Mouse (Mus musculus) bone marrow, adult 2 months (tissue): ENCODE measurements around the gene Zdhhc7.

ENCODE experiments used
- CTCF ChIP-seq: fragments of 200-500 bp; IDR thresholded peaks from 2 replicates; pipeline ENCODE4 v1.5.1; 2011; ENCODE audit warnings: low read length, control low read depth; ENCODE audit not compliant: control insufficient read depth, insufficient read depth
- POLR2A ChIP-seq: fragments of 200-500 bp; IDR thresholded peaks from 2 replicates; pipeline ENCODE4 v1.6.1; 2011; ENCODE audit warnings: low read depth, mild to moderate bottlenecking, control low read depth, low read length, borderline replicate concordance; ENCODE audit not compliant: control insufficient read depth

DNA sequence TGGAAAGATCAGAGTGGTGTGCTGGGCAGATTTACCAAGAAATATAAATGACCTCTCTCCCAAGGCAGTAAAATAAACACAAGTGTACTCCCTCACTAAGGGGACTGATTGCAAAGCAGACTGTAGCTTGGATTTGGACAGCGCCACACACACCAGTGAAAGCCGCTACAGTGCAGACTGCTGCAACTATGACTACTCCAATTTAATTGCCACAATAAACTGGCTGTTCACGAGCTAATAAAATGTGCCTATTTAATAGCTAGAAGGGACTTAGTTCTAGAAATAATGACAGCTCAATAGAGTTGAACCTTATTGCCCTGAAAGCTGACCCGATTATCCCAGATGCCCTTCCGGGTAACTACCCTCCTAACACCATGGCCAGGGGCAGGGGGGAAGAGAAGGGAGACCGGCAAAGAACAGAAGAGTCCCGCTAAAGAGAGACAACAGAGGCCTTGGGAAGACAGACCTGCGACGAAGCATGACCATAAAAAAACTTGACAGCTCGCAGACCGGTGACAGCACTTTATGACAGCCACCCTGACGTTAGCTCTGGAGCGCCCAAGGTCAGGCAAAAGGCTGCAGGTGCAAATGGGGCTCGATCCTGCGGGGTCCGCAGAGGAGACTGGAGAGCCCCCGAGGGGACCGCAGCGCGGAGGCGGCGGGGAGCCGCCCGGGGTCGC, 754 bp downstream of the Zdhhc7 start:
- no peak for TF ChIP-seq POLR2A
- no peak for TF ChIP-seq CTCF
